Mouse (Mus musculus): ENCODE measurements at regions not wholly inside any gene's neighbourhood (a gene's known extent, or its start where the extent isn't known, plus 50 kb on each side); places are given as distances from the start of the nearest gene placed in this dataset.
"Not testable (repeated sequence)": the region's sequence is repeated elsewhere in the genome, so short reads cannot be mapped to it uniquely, and the experiment has no call there.

- Histone ChIP-seq H3K9ac (replicated peaks; ENCODE audit: low read length, poor library complexity, severe bottlenecking) (no peak overlapping the region), H3K27me3 (ENCODE audit: insufficient read depth, low read length) (no peaks in the 10 kb centered on the region), H3K4me3 (ENCODE audit: low read depth, low read length) (no peak overlapping the region), H3K9me3 (ENCODE audit: low read length) (0 out of 2 replicates have a peak, but pooled peaks cover 4% of the 10 kb centered on the region), H3K4me1 (ENCODE audit: insufficient read depth, low read length) (no peaks in the 10 kb centered on the region), H3K27ac (ENCODE audit: low read depth, low read length) (no peak overlapping the region), H3K4me2 (ENCODE audit: low read depth, low read length, poor library complexity, severe bottlenecking) (no peak overlapping the region), H3K36me3 (ENCODE audit: insufficient read depth, low read length) (no peaks in the 10 kb centered on the region)
- WGBS, result 9% methylated on average over 5 of the region's 5 CpGs
- TF ChIP-seq CTCF (IDR thresholded peaks at IDR 0.05), result no peak
- ATAC-seq (ENCODE audit: low FRiP score) (no peak), DNase-seq (ENCODE audit: low spot score) (no peak)
Observed at GRCm38 (mm10) chr9:115434696-115435095, 124.5 kb upstream of the Stt3b start.

DNA sequence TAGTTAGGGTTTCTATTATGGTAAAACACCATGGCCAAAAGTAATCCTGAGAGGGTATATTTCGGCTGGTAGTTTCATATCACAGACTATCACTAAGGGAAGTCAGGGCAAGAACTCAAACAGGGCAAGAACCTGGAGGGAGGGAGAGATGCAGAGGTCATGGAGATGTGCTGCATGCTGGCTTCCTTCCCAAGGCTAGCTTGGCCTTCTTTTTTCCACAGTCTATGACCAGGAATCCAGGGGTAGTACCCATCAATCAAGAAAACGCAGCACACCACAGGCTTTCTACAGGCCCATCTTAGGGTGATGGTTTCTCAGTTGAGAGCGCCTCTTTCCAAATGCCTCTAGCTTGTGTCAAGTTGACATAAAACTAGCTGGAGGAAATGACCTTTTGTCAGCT, 126.1 kb upstream of the Stt3b start:
- H3K9me3 ChIP-seq (ENCODE audit: low read length), result 0 out of 2 replicates have a peak, but pooled peaks cover 4% of the 10 kb centered on the region
- no peak for TF ChIP-seq CTCF (IDR thresholded peaks at IDR 0.05)
- H3K4me2 ChIP-seq (ENCODE audit: low read depth, low read length, poor library complexity, severe bottlenecking), result no peak overlapping the region
- no peak overlapping the region for H3K27ac ChIP-seq (ENCODE audit: low read depth, low read length)
- no peaks in the 10 kb centered on the region for H3K4me1 ChIP-seq (ENCODE audit: insufficient read depth, low read length)
- no peak overlapping the region for H3K4me3 ChIP-seq (ENCODE audit: low read depth, low read length)
- H3K27me3 ChIP-seq (ENCODE audit: insufficient read depth, low read length), result no peaks in the 10 kb centered on the region
- ATAC-seq (ENCODE audit: low FRiP score), result no peak
- DNase-seq (ENCODE audit: low spot score), result no peak
- no peak overlapping the region for H3K9ac ChIP-seq (replicated peaks; ENCODE audit: low read length, poor library complexity, severe bottlenecking)
- 94% methylated on average over 3 of the region's 3 CpGs for WGBS
- H3K36me3 ChIP-seq (ENCODE audit: insufficient read depth, low read length), result no peaks in the 10 kb centered on the region

- not testable (repeated sequence) for H3K27me3 ChIP-seq (ENCODE audit: insufficient read depth, low read length); H3K36me3 ChIP-seq (ENCODE audit: insufficient read depth, low read length); H3K9ac ChIP-seq (replicated peaks; ENCODE audit: low read length, poor library complexity, severe bottlenecking); DNase-seq (ENCODE audit: low spot score); H3K27ac ChIP-seq (ENCODE audit: low read depth, low read length); H3K4me3 ChIP-seq (ENCODE audit: low read depth, low read length); H3K9me3 ChIP-seq (ENCODE audit: low read length); H3K4me1 ChIP-seq (ENCODE audit: insufficient read depth, low read length); ATAC-seq (ENCODE audit: low FRiP score); H3K4me2 ChIP-seq (ENCODE audit: low read depth, low read length, poor library complexity, severe bottlenecking)
- WGBS, result 96% methylated on average over 20 of the region's 22 CpGs
Observed at GRCm38 (mm10) chr9:115438234-115438633, 128.0 kb upstream of the Stt3b start.

DNA sequence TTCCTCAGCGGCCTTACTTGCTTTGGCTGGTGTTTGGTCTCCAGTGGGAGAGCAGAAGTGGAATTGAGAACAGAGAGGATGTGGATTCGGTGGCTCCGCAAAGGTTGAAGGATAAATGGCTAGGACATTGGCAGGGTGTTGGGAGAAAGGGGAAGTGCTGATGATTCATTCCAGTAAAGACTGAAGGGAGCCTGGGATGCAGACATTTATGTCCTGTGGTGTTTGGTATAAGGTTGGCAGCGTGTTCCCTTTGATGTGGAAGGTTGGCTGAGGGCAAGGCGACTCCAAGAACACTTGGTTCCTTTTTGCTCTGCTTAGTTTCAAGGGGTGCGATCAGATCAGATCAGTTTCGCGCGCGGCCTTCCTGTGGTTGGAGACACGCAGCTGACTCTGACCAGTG, 136.5 kb upstream of the Stt3b start:
- ATAC-seq (ENCODE audit: low FRiP score) (no peak), DNase-seq (ENCODE audit: low spot score) (no peak)
- H3K4me3 ChIP-seq (ENCODE audit: low read depth, low read length), result no peak overlapping the region
- 84% methylated on average over 11 of the region's 11 CpGs for WGBS
- H3K4me1 ChIP-seq (ENCODE audit: insufficient read depth, low read length), result no peaks in the 10 kb centered on the region
- H3K27ac ChIP-seq (ENCODE audit: low read depth, low read length), result no peak overlapping the region
- no peak for TF ChIP-seq CTCF (IDR thresholded peaks at IDR 0.05)
- no peaks in the 10 kb centered on the region; the same call in 1 of the 2 replicates for H3K27me3 ChIP-seq (ENCODE audit: insufficient read depth, low read length)
- H3K4me2 ChIP-seq (ENCODE audit: low read depth, low read length, poor library complexity, severe bottlenecking), result no peak overlapping the region
- no peaks in the 10 kb centered on the region for H3K36me3 ChIP-seq (ENCODE audit: insufficient read depth, low read length)
- H3K9ac ChIP-seq (replicated peaks; ENCODE audit: low read length, poor library complexity, severe bottlenecking), result no peak overlapping the region
- H3K9me3 ChIP-seq (ENCODE audit: low read length), result no peaks in the 10 kb centered on the region

GRCm38 (mm10) chr9:115450741-115451320, 140.6 kb upstream of the Stt3b start:
- H3K27ac ChIP-seq (ENCODE audit: low read depth, low read length), result no peak overlapping the region
- WGBS, result 58% methylated on average over 5 of the region's 5 CpGs
- no peak for ATAC-seq (ENCODE audit: low FRiP score)
- no peak overlapping the region for H3K4me2 ChIP-seq (ENCODE audit: low read depth, low read length, poor library complexity, severe bottlenecking)
- TF ChIP-seq CTCF (IDR thresholded peaks at IDR 0.05), result no peak
- no peaks in the 10 kb centered on the region for H3K27me3 ChIP-seq (ENCODE audit: insufficient read depth, low read length)
- no peaks in the 10 kb centered on the region for H3K4me1 ChIP-seq (ENCODE audit: insufficient read depth, low read length)
- no peak for DNase-seq (ENCODE audit: low spot score)
- H3K9me3 ChIP-seq (ENCODE audit: low read length), result no peaks in the 10 kb centered on the region
- no peaks in the 10 kb centered on the region for H3K36me3 ChIP-seq (ENCODE audit: insufficient read depth, low read length)
- no peak overlapping the region for H3K9ac ChIP-seq (replicated peaks; ENCODE audit: low read length, poor library complexity, severe bottlenecking)
- no peak overlapping the region for H3K4me3 ChIP-seq (ENCODE audit: low read depth, low read length)

DNA sequence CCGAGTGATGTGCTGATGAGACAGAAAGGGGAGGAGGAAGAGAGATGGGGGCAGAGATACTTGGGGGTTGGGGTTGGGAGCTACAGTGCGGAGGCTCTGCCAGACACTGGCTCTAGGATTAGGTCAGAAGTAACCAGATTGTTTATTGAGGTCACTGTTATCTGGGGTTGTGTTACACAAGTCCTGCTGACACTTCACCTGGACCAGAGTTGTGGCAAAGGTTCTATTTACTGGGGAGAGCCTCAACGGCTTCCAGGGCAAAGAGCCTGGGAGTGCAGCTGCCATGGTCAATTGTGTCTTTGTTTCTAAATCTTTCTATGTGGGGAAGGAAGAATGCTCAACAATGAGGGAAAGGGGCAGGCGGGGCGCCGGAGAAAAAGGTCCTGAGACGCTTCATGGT, 144.6 kb upstream of the Stt3b start:
- no peaks in the 10 kb centered on the region for H3K9me3 ChIP-seq (ENCODE audit: low read length)
- no peak overlapping the region for H3K4me2 ChIP-seq (ENCODE audit: low read depth, low read length, poor library complexity, severe bottlenecking)
- no peak overlapping the region for H3K9ac ChIP-seq (replicated peaks; ENCODE audit: low read length, poor library complexity, severe bottlenecking)
- no peak for DNase-seq (ENCODE audit: low spot score)
- H3K27me3 ChIP-seq (ENCODE audit: insufficient read depth, low read length), result no peaks in the 10 kb centered on the region
- 0 out of 2 replicates have a peak, but pooled peaks cover 3% of the 10 kb centered on the region for H3K4me1 ChIP-seq (ENCODE audit: insufficient read depth, low read length)
- H3K4me3 ChIP-seq (ENCODE audit: low read depth, low read length), result no peak overlapping the region
- WGBS, result 66% methylated on average over 7 of the region's 7 CpGs
- no peak for ATAC-seq (ENCODE audit: low FRiP score)
- H3K36me3 ChIP-seq (ENCODE audit: insufficient read depth, low read length), result no peaks in the 10 kb centered on the region
- H3K27ac ChIP-seq (ENCODE audit: low read depth, low read length), result no peak overlapping the region
- TF ChIP-seq CTCF (IDR thresholded peaks at IDR 0.05), result no peak
